Mouse (Mus musculus): Measurements from ENCODE around the gene Rnf19b. TPM values are rescaled to one million over a fixed set of nuclear protein-coding genes. Genes with fewer than 3 reads are reported as not detected.
A peak's percentile ranks its signal among the peaks of the same experiment; 100 is the strongest.

Gene Rnf19b
- polyA plus RNA-seq, 1 experiment = 14.0 TPM

GRCm38 (mm10) chr4:129059922-129060321 lies 1.9 kb downstream of the Rnf19b start:
- H3K4me3 ChIP-seq (replicated peaks) = peak overlapping the region; percentile 85
- H3K4me1 ChIP-seq (ENCODE audit: control insufficient read depth) = peaks cover 52% of the 10 kb centered on the region
- peaks cover 7% of the 10 kb centered on the region for H3K36me3 ChIP-seq (ENCODE audit: control insufficient read depth)
- no peaks in the 10 kb centered on the region for H3K9me3 ChIP-seq (ENCODE audit: control insufficient read depth, low read length)
- TF ChIP-seq GATA1 (IDR thresholded peaks at IDR 0.05; ENCODE audit: low read length) (no peak), TAL1 (IDR thresholded peaks at IDR 0.05; ENCODE audit: low read length) (no peak)
- no peaks in the 10 kb centered on the region for H3K27me3 ChIP-seq (ENCODE audit: control insufficient read depth)

- no peak overlapping the region for H3K4me3 ChIP-seq (replicated peaks)
- H3K27me3 ChIP-seq (ENCODE audit: control insufficient read depth) = no peaks in the 10 kb centered on the region
- H3K4me1 ChIP-seq (ENCODE audit: control insufficient read depth) = peaks cover 48% of the 10 kb centered on the region
- peaks cover 7% of the 10 kb centered on the region for H3K36me3 ChIP-seq (ENCODE audit: control insufficient read depth)
- H3K9me3 ChIP-seq (ENCODE audit: control insufficient read depth, low read length) = no peaks in the 10 kb centered on the region
- TF ChIP-seq TAL1 (IDR thresholded peaks at IDR 0.05; ENCODE audit: low read length) (no peak), GATA1 (IDR thresholded peaks at IDR 0.05; ENCODE audit: low read length) (no peak)
Measured at GRCm38 (mm10) chr4:129061486-129061885, 3.4 kb downstream of the Rnf19b start.

GRCm38 (mm10) chr4:129062281-129063075 lies 4.4 kb downstream of the Rnf19b start:
- Histone ChIP-seq H3K36me3 (ENCODE audit: control insufficient read depth) (peaks cover 7% of the 10 kb centered on the region), H3K27me3 (ENCODE audit: control insufficient read depth) (no peaks in the 10 kb centered on the region), H3K9me3 (ENCODE audit: control insufficient read depth, low read length) (no peaks in the 10 kb centered on the region), H3K4me3 (replicated peaks) (no peak overlapping the region), H3K4me1 (ENCODE audit: control insufficient read depth) (peaks cover 41% of the 10 kb centered on the region)
- TF ChIP-seq TAL1 (IDR thresholded peaks at IDR 0.05; ENCODE audit: low read length) (no peak), GATA1 (IDR thresholded peaks at IDR 0.05; ENCODE audit: low read length) (no peak)

- peaks cover 7% of the 10 kb centered on the region for H3K36me3 ChIP-seq (ENCODE audit: control insufficient read depth)
- H3K4me3 ChIP-seq (replicated peaks) = no peak overlapping the region
- no peaks in the 10 kb centered on the region for H3K9me3 ChIP-seq (ENCODE audit: control insufficient read depth, low read length)
- H3K4me1 ChIP-seq (ENCODE audit: control insufficient read depth) = peaks cover 18% of the 10 kb centered on the region
- H3K27me3 ChIP-seq (ENCODE audit: control insufficient read depth) = no peaks in the 10 kb centered on the region
- TF ChIP-seq TAL1 (IDR thresholded peaks at IDR 0.05; ENCODE audit: low read length) = no peak
- no peak for TF ChIP-seq GATA1 (IDR thresholded peaks at IDR 0.05; ENCODE audit: low read length)
Measured at GRCm38 (mm10) chr4:129065688-129066236, 7.7 kb downstream of the Rnf19b start.

- H3K4me3 ChIP-seq (replicated peaks) = no peak overlapping the region
- peaks cover 4% of the 10 kb centered on the region for H3K36me3 ChIP-seq (ENCODE audit: control insufficient read depth)
- peaks cover 4% of the 10 kb centered on the region for H3K4me1 ChIP-seq (ENCODE audit: control insufficient read depth)
- no peaks in the 10 kb centered on the region for H3K27me3 ChIP-seq (ENCODE audit: control insufficient read depth)
- no peaks in the 10 kb centered on the region for H3K9me3 ChIP-seq (ENCODE audit: control insufficient read depth, low read length)
- TF ChIP-seq TAL1 (IDR thresholded peaks at IDR 0.05; ENCODE audit: low read length) = no peak
- TF ChIP-seq GATA1 (IDR thresholded peaks at IDR 0.05; ENCODE audit: low read length) = no peak
Measured at GRCm38 (mm10) chr4:129067638-129068415, 9.8 kb downstream of the Rnf19b start.

- H3K4me3 ChIP-seq (replicated peaks) = no peak overlapping the region
- H3K27me3 ChIP-seq (ENCODE audit: control insufficient read depth) = no peaks in the 10 kb centered on the region
- H3K4me1 ChIP-seq (ENCODE audit: control insufficient read depth) = no peaks in the 10 kb centered on the region; the same call in 1 of the 2 replicates
- no peak for TF ChIP-seq GATA1 (IDR thresholded peaks at IDR 0.05; ENCODE audit: low read length)
- TF ChIP-seq TAL1 (IDR thresholded peaks at IDR 0.05; ENCODE audit: low read length) = no peak
- H3K36me3 ChIP-seq (ENCODE audit: control insufficient read depth) = peaks cover 10% of the 10 kb centered on the region
- H3K9me3 ChIP-seq (ENCODE audit: control insufficient read depth, low read length) = no peaks in the 10 kb centered on the region
Measured at GRCm38 (mm10) chr4:129068848-129069247, 10.8 kb downstream of the Rnf19b start.

- peaks cover 92% of the 10 kb centered on the region for H3K36me3 ChIP-seq (ENCODE audit: control insufficient read depth)
- no peaks in the 10 kb centered on the region for H3K9me3 ChIP-seq (ENCODE audit: control insufficient read depth, low read length)
- TF ChIP-seq GATA1 (IDR thresholded peaks at IDR 0.05; ENCODE audit: low read length) (no peak), TAL1 (IDR thresholded peaks at IDR 0.05; ENCODE audit: low read length) (no peak)
Measured at GRCm38 (mm10) chr4:129079126-129079525, 21.1 kb downstream of the Rnf19b start.

GRCm38 (mm10) chr4:129081041-129081440 lies 23.0 kb downstream of the Rnf19b start:
- no peak overlapping the region for H3K4me3 ChIP-seq (replicated peaks)
- no peaks in the 10 kb centered on the region for H3K9me3 ChIP-seq (ENCODE audit: control insufficient read depth, low read length)
- H3K36me3 ChIP-seq (ENCODE audit: control insufficient read depth) = peaks cover 91% of the 10 kb centered on the region
- no peak for TF ChIP-seq GATA1 (IDR thresholded peaks at IDR 0.05; ENCODE audit: low read length)
- TF ChIP-seq TAL1 (IDR thresholded peaks at IDR 0.05; ENCODE audit: low read length) = no peak
- no peaks in the 10 kb centered on the region for H3K4me1 ChIP-seq (ENCODE audit: control insufficient read depth)
- H3K27me3 ChIP-seq (ENCODE audit: control insufficient read depth) = no peaks in the 10 kb centered on the region

More at GRCm38 (mm10) chr4:129079126-129079525, 21.1 kb downstream of the Rnf19b start:
- no peaks in the 10 kb centered on the region for H3K4me1 ChIP-seq (ENCODE audit: control insufficient read depth)
- H3K27me3 ChIP-seq (ENCODE audit: control insufficient read depth) = no peaks in the 10 kb centered on the region
- H3K4me3 ChIP-seq (replicated peaks) = no peak overlapping the region

GRCm38 (mm10) chr4:129081512-129081911 lies 23.4 kb downstream of the Rnf19b start:
- Histone ChIP-seq H3K27me3 (ENCODE audit: control insufficient read depth) (no peaks in the 10 kb centered on the region), H3K9me3 (ENCODE audit: control insufficient read depth, low read length) (no peaks in the 10 kb centered on the region), H3K4me3 (replicated peaks) (no peak overlapping the region), H3K36me3 (ENCODE audit: control insufficient read depth) (peaks cover 90% of the 10 kb centered on the region), H3K4me1 (ENCODE audit: control insufficient read depth) (no peaks in the 10 kb centered on the region)
- TF ChIP-seq TAL1 (IDR thresholded peaks at IDR 0.05; ENCODE audit: low read length) (no peak), GATA1 (IDR thresholded peaks at IDR 0.05; ENCODE audit: low read length) (no peak)

All from erythroblast, embryonic 14.5 days (primary cell).